In the genomic region with DNA sequence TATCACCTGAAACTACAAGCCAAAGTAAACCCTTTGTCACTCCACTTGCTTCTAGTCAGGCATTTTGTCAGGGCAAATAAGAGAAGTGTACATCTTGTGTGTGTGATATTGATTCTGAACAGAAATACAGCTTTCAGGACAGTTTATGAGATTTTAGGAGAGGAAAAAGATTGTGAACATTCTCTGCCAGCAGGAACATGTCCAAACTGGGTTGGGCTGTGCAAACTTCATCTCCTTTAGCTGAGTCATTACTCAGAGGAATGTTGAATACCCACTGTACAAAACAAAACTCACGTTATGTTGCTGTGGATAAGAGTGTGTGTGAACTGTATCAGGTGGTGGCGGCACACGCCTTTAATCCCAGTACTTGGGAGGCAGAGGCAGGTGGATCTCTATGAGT, we compare ENCODE assay signal across 17 mouse cellular contexts. TPM values are rescaled to one million over a fixed set of nuclear protein-coding genes. Genes with fewer than 3 reads are reported as not detected.
"Had no signal": no experiment of that assay in that cellular context is flagged by ENCODE, and none has a peak within 500 bp of the region (broad histone marks: within the 10 kb centered on the region; RNA-seq: fewer than 3 reads in every experiment).

No protein-coding gene starts in this region.

- H3K4me3 ChIP-seq: kidney, embryonic 15.5 days; limb, embryonic 13.5 days; midbrain, embryonic 13.5 days; myocyte; neural tube, embryonic 15.5 days had no signal

- DNase-seq: kidney, adult 2 months; kidney, postnatal 14 days; left cerebral cortex, postnatal 4 days; lung, adult 18-20 months; right cerebral cortex, adult 18-20 months; right cerebral cortex, postnatal 25 days had no signal

- H3K27ac ChIP-seq: kidney, embryonic 15.5 days; limb, embryonic 13.5 days; liver, embryonic 14.5 days; midbrain, embryonic 13.5 days; neural tube, embryonic 15.5 days; stomach, postnatal 0 days had no signal

- H3K36me3 ChIP-seq: kidney, embryonic 15.5 days; limb, embryonic 13.5 days; midbrain, embryonic 13.5 days; neural tube, embryonic 15.5 days had no signal

- H3K9me3 ChIP-seq: kidney, embryonic 15.5 days; limb, embryonic 13.5 days had no signal

- H3K27me3 ChIP-seq: kidney, embryonic 15.5 days; limb, embryonic 13.5 days; midbrain, embryonic 13.5 days; neural tube, embryonic 15.5 days had no signal

- H3K4me1 ChIP-seq: kidney, embryonic 15.5 days; limb, embryonic 13.5 days; midbrain, embryonic 13.5 days; neural tube, embryonic 15.5 days had no signal

RNA-seq across cellular contexts. Expression of gene Fam216b, which starts 22.1 kb away (rescaled TPM):
- total RNA-seq: liver, adult 2 months; megakaryocyte-erythroid progenitor cell, adult 5-6 weeks had no signal
- polyA plus RNA-seq: kidney, adult 2 months; kidney, embryonic 15.5 days; large intestine, adult 2 months; limb, embryonic 13.5 days; liver, adult 2 months; liver, embryonic 14.5 days; midbrain, embryonic 13.5 days; myocyte; neural tube, embryonic 11.5 days had no signal
